Mouse (Mus musculus) kidney, postnatal 0 days (tissue): Measurements from ENCODE around the gene Txk. TPM values are rescaled to one million over a fixed set of nuclear protein-coding genes. Genes with fewer than 3 reads are reported as not detected.

ENCODE experiments used
- ATAC-seq: fragments of 200-750 bp; cut with Nextera tagmentation; replicated peaks from 2 replicates; pipeline ENCODE4 v1.8.0; 2017; ENCODE audit warnings: low read depth, moderate number of reproducible peaks, moderate TSS enrichment, moderate library complexity; ENCODE audit not compliant: low FRiP score
- DNase-seq: peaks from one replicate; pipeline ENCODE4 v3.0.0-alpha.2; 2016; ENCODE audit warnings: low spot score
- H3K27ac ChIP-seq: fragments of 300-500 bp; sonication (generic); 2 replicates; pipeline ENCODE4 v1.5.1; 2014; ENCODE audit warnings: mild to moderate bottlenecking
- H3K27me3 ChIP-seq: fragments of 300-500 bp; sonication (generic); 2 replicates; pipeline ENCODE4 v1.6.1; 2014; ENCODE audit warnings: low read length, mixed read lengths; ENCODE audit not compliant: insufficient read depth
- H3K36me3 ChIP-seq: fragments of 300-500 bp; sonication (generic); 2 replicates; pipeline ENCODE4 v1.6.1; 2014; ENCODE audit warnings: low read length, mixed read lengths; ENCODE audit not compliant: insufficient read depth
- H3K4me1 ChIP-seq: fragments of 300-500 bp; sonication (generic); replicated peaks from 2 replicates; pipeline ENCODE4 v1.6.1; 2014; ENCODE audit warnings: antibody characterized with exemption, low read length, mixed read lengths; ENCODE audit not compliant: insufficient read depth
- H3K4me2 ChIP-seq: fragments of 300-500 bp; sonication (generic); 2 replicates; pipeline ENCODE4 v1.6.1; 2014; ENCODE audit warnings: mild to moderate bottlenecking, low read length, moderate library complexity, mixed read lengths
- H3K4me3 ChIP-seq: fragments of 300-500 bp; sonication (generic); replicated peaks from 2 replicates; pipeline ENCODE4 v1.5.1; 2014; ENCODE audit warnings: low read depth, low read length
- H3K9ac ChIP-seq: fragments of 300-500 bp; sonication (generic); 2 replicates; pipeline ENCODE4 v1.6.1; 2014; ENCODE audit warnings: low read depth, low read length
- H3K9me3 ChIP-seq: fragments of 300-500 bp; sonication (generic); replicated peaks from 2 replicates; pipeline ENCODE4 v1.6.1; 2016; ENCODE audit warnings: low read length, inconsistent platforms, mixed read lengths
- CTCF ChIP-seq: IDR thresholded peaks from 2 replicates; pipeline ENCODE4 v1.5.1; 2016; ENCODE audit warnings: antibody characterized with exemption, low read depth, mild to moderate bottlenecking, moderate library complexity
- WGBS: fragments of 180-500 bp; shearing (Covaris S2); extraction: QIAGEN DNeasy Blood & Tissue Kit; methylation state at CpG from one replicate; pipeline ENCODE4 v1.1.7; 2014; 5-methylcytosine and 5-hydroxymethylcytosine counted together
- polyA plus RNA-seq: library from polyadenylated mRNA; unstranded; fragments of >200 nt; fragmentation: Nextera tagmentation; extraction: Ambion mirVana; gene quantifications from 2 replicates; pipeline ENCODE4 v1.2.1, GENCODE M21; 2015

Txk gene
- polyA plus RNA-seq, 1 experiment from 2014 or later, result 0.45 TPM

- 73% methylated on average over 7 of the region's 7 CpGs for WGBS
- Histone ChIP-seq H3K4me2 (no peak overlapping the region), H3K4me3 (no peak overlapping the region), H3K36me3 (no peaks in the 10 kb centered on the region), H3K4me1 (no peaks in the 10 kb centered on the region), H3K9ac (no peak overlapping the region), H3K27me3 (no peaks in the 10 kb centered on the region), H3K27ac (no peak overlapping the region), H3K9me3 (no peaks in the 10 kb centered on the region)
- DNase-seq (no peak), ATAC-seq (no peak)
- no peak for TF ChIP-seq CTCF
These were observed 86.1 kb downstream of the Txk start for GRCm38 (mm10) chr5:72666428-72666827.

- peak; percentile 82 for TF ChIP-seq CTCF
- DNase-seq, result peak; percentile 56
- H3K36me3 ChIP-seq, result no peaks in the 10 kb centered on the region
- 25% methylated on average over 5 of the region's 5 CpGs for WGBS
- H3K27me3 ChIP-seq, result no peaks in the 10 kb centered on the region
- no peak overlapping the region for H3K9ac ChIP-seq
- H3K9me3 ChIP-seq, result no peaks in the 10 kb centered on the region
- no peak overlapping the region for H3K4me2 ChIP-seq
- H3K4me1 ChIP-seq, result no peaks in the 10 kb centered on the region
- no peak overlapping the region for H3K27ac ChIP-seq
- no peak overlapping the region for H3K4me3 ChIP-seq
- no peak for ATAC-seq
These were observed 87.3 kb downstream of the Txk start for GRCm38 (mm10) chr5:72665281-72665680.

GRCm38 (mm10) chr5:72664854-72665253 is 87.7 kb downstream of the Txk start:
- Histone ChIP-seq H3K9ac (no peak overlapping the region), H3K36me3 (no peaks in the 10 kb centered on the region), H3K4me3 (no peak overlapping the region), H3K9me3 (no peaks in the 10 kb centered on the region), H3K27me3 (no peaks in the 10 kb centered on the region), H3K4me1 (no peaks in the 10 kb centered on the region), H3K27ac (no peak overlapping the region), H3K4me2 (no peak overlapping the region)
- TF ChIP-seq CTCF, result no peak
- WGBS, result 48% methylated on average over 3 of the region's 3 CpGs
- ATAC-seq (no peak), DNase-seq (no peak)

- H3K9ac ChIP-seq, result no peak overlapping the region
- H3K4me2 ChIP-seq, result no peak overlapping the region
- no peaks in the 10 kb centered on the region for H3K36me3 ChIP-seq
- no peak for DNase-seq
- H3K27ac ChIP-seq, result no peak overlapping the region
- no peaks in the 10 kb centered on the region for H3K27me3 ChIP-seq
- H3K4me1 ChIP-seq, result no peaks in the 10 kb centered on the region
- ATAC-seq, result no peak
- 82% methylated on average over 5 of the region's 5 CpGs for WGBS
- no peak overlapping the region for H3K4me3 ChIP-seq
- no peak for TF ChIP-seq CTCF
- no peaks in the 10 kb centered on the region for H3K9me3 ChIP-seq
These were observed 88.5 kb downstream of the Txk start for GRCm38 (mm10) chr5:72664126-72664525.

- no peak overlapping the region for H3K4me3 ChIP-seq
- ATAC-seq (no peak), DNase-seq (no peak)
- H3K27ac ChIP-seq, result no peak overlapping the region
- WGBS, result 88% methylated on average over 6 of the region's 6 CpGs
- peaks cover 4% of the 10 kb centered on the region; the same call in 1 of the 2 replicates for H3K4me1 ChIP-seq
- no peaks in the 10 kb centered on the region for H3K36me3 ChIP-seq
- H3K4me2 ChIP-seq, result no peak overlapping the region
- no peak for TF ChIP-seq CTCF
- H3K9ac ChIP-seq, result no peak overlapping the region
- no peaks in the 10 kb centered on the region for H3K27me3 ChIP-seq
- no peaks in the 10 kb centered on the region for H3K9me3 ChIP-seq
These were observed 91.4 kb downstream of the Txk start for GRCm38 (mm10) chr5:72661051-72661781.

- Histone ChIP-seq H3K9ac (no peak overlapping the region), H3K27me3 (no peaks in the 10 kb centered on the region), H3K27ac (no peak overlapping the region), H3K4me1 (peaks cover 5% of the 10 kb centered on the region; the same call in 1 of the 2 replicates), H3K4me2 (no peak overlapping the region), H3K9me3 (no peaks in the 10 kb centered on the region), H3K36me3 (no peaks in the 10 kb centered on the region), H3K4me3 (no peak overlapping the region)
- no peak for DNase-seq
- TF ChIP-seq CTCF, result no peak
- no peak for ATAC-seq
- WGBS, result 84% methylated on average over 13 of the region's 13 CpGs
These were observed 94.2 kb downstream of the Txk start for GRCm38 (mm10) chr5:72658375-72658774.
